Mouse (Mus musculus): ENCODE data around the gene Tmem184a. TPM values are rescaled to one million over a fixed set of nuclear protein-coding genes. Genes with fewer than 3 reads are reported as not detected.

Gene Tmem184a
- total RNA-seq, 2 experiments from 2014 or later, result 0.45 to 0.55 TPM

DNA sequence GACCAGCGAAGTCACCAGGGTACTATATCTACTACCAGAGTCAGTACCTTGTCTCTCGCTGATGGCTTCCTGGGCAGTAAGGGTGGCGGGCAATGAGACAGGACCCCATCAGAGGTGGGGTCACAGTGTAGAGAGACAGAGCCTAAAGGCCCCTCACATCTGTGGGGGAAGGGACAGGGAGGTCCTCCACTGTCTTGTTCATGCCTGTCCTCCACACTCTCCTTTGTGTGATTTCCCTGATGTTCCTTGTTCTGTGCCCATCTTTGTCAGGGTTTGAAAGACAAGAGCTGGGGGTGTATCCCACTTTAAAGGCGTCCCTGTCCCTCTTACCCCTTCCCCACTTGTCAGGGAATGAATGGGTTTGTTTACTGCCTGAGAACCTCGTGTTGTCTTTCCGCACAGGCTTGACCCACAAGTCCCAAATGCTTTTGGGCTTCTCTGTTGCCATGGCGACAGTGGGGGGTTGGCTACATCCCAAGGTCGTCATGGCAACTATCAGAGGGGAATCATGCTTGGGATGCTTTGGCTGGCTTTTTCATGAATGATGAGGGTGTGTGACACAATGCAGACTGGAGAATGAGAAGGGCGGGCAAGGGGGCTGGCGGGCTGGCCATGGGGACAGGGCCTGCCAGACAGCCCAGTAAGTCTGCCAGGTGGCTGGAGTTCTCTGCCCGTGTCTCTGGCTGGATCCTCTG is 22.1 kb downstream of the Tmem184a start:
- DNase-seq, result peak; percentile 79
- intact Hi-C loops (cut with DNase I; ENCODE audit: low total_unique reads), result no loop called here

DNA sequence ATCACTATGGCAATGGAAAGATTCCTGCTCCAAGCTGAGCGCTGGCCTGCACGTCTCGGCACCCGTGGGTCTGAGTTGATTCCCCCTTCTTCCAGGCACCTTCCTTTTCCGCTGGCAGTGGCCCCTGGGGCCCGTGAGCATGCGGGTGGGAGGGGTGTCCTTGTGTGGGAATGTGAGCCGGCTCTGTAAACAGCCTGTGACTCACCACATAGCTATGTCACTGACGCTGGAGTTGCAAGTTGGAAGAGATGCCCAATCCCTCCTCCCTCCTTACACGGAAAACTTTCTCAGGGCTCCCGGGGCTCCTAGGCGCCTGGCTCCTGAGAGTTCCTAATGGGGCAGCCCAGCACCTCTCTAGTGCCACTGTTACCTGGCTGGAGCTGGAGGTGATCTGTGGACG is 22.8 kb downstream of the Tmem184a start:
- peak; percentile 90 for DNase-seq
- intact Hi-C loops (cut with DNase I; ENCODE audit: low total_unique reads), result no loop called here

DNA sequence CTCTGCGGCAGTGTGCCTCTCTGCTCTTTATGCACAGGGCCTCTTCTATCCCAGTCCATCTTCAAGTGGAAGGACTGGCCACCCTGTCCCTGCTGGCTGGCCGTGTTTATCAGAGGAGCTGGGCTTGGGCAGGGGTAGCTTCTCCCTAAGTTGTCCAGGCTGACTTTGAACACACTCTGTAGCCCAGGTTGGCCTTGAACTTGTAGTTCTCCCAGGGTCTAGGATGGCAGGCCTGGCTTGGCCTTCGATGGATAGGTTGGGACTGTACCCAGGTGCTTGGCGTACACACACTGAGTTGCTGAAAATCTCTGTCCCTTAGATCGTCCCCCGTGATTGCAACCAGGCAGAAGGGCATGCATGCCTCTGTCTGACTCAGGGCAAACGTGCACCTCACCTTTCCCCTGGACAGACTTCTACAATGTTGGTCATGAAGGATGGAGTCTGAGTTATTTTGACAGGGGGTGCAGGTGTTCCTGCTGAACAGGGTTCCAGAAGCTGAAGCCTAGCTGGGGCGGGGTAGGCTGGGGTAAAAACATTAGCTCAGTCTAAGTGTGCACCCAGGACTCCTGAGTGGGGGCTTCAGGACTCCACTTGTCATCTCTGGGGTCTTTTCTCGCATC is 23.6 kb downstream of the Tmem184a start:
- intact Hi-C loops (cut with DNase I; ENCODE audit: low total_unique reads), result no loop called here
- no peak for DNase-seq

DNA sequence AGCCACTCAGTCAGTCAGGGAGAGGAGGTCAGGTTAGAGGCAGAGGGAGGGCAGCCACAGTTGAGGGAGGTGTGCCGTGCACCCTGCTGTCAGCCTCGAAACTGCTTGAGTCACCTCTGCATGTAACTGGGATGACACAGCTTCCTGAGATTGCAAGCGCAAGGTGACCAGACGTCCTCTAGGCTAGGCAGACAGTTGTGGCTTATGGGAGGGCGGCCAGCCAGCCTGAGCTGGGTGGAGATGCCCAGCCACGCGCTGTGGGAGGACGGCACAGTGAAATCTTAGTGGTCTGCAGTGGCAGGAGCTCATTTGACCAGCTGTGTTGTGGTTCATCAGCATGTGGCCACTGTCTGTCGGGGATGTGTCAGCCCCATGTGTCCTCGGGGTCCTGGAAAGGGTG is 24.8 kb downstream of the Tmem184a start:
- intact Hi-C loops (cut with DNase I; ENCODE audit: low total_unique reads), result no loop called here

DNA sequence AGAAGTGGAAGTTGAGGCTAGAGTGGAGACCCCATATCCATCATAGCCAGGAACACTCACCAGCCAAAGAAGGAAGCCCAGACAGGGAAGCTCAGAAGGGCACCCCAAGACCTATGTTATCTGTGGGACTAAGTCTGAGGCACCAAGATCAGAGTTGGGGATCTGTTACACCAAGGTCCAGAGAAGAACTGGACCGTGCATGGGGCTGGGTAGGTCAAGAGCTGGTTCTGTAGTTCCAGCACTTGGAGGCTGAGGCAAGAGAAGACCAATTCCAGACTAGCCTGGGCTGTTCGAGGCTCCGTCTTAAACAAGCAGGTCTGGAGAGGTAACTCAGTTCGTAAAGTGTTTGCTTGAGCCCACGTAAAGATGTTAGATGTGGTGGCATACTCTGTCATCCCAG is 25.6 kb downstream of the Tmem184a start:
- intact Hi-C loops (cut with DNase I; ENCODE audit: low total_unique reads), result no loop called here

More for the DNA sequence above, 24.8 kb downstream of the Tmem184a start:
- DNase-seq, result no peak

DNA sequence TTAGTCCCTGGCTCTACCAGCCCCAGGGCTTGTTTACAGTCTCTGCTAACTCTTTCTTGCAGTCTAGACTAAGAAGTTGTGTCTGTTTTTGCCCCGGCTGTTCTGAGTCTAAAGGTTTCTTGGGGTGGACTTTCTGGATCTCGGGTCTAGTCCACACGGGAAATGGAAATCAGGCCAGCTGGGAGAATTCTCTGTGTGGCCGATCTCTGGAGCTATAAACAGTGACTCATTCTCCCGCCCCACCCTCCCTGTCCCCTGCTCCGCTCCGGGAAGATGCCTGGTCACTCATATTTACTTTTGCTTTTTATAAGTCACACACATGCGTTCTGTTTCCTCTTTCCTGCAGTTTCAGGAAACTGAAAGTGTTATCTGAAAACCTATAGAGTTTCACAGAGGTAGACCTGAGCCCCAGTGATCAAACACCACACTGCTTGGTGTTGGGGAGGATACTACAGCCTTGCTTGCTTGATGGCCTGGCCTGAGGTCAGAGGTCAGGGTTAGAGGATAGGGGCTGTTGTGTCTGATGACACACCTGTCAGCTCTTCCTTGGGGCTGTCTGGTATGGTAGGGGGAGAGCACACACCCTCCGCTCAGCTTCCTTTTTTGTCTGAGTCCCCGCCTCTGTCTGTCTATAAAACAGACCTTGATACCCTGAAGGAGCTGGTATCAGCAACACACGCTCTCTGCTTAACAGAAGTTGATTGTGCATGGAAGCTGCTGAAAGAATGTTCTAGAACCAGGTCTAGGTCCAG is 26.2 kb downstream of the Tmem184a start:
- peak; percentile 40 for DNase-seq
- intact Hi-C loops (cut with DNase I; ENCODE audit: low total_unique reads), result no loop called here

More for the DNA sequence above, 25.6 kb downstream of the Tmem184a start:
- no peak for DNase-seq

DNA sequence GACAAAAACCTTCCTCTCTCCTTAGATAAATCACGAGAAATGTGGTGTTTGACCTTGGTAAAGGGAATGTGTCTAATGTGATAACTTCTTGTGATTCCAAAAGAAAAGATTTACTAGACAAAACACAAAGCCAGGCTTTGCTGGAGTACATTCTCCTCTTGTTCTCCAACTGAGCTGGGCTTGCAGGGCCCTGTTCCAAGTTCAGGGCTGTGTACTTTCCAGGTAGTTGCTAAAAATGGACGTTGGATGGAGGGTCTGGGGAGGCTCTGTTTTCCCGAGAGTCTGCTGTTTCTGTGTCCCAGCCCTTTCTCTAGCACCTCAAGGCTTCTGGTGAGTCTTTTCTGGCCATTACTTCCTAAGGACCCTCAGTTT is 26.8 kb downstream of the Tmem184a start:
- DNase-seq, result no peak
- intact Hi-C loops (cut with DNase I; ENCODE audit: low total_unique reads), result no loop called here

DNA sequence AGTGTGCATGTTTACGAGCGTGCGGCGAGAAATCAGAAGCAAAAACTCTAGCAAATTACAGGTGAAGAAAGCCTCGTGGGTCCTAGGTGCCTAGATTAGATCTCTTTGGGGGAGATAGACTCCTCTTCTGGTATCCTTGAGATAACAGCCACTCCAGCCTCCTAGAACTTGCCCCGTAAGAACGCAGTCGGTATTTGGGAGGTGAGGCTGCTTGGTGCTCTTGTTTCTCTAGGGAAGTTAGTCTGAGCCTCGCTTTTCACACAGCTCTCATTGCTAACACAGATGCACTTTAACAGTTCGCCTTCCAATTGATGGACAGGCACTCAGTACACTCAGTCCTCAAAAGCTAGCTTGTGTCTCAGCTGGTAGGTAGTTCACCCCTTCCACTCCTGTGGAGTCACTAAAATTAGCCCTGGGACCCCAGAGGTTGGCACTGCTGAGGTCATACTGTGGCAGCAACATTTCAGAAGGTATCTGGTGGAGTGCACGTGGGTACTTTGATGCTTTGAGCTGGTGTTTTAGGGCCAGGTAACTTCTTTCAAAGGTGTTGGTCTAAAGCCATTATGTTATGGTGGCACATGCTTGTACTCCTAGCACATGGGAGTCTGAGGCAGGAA is 27.4 kb downstream of the Tmem184a start:
- intact Hi-C loops (cut with DNase I; ENCODE audit: low total_unique reads), result no loop called here
- DNase-seq, result no peak

DNA sequence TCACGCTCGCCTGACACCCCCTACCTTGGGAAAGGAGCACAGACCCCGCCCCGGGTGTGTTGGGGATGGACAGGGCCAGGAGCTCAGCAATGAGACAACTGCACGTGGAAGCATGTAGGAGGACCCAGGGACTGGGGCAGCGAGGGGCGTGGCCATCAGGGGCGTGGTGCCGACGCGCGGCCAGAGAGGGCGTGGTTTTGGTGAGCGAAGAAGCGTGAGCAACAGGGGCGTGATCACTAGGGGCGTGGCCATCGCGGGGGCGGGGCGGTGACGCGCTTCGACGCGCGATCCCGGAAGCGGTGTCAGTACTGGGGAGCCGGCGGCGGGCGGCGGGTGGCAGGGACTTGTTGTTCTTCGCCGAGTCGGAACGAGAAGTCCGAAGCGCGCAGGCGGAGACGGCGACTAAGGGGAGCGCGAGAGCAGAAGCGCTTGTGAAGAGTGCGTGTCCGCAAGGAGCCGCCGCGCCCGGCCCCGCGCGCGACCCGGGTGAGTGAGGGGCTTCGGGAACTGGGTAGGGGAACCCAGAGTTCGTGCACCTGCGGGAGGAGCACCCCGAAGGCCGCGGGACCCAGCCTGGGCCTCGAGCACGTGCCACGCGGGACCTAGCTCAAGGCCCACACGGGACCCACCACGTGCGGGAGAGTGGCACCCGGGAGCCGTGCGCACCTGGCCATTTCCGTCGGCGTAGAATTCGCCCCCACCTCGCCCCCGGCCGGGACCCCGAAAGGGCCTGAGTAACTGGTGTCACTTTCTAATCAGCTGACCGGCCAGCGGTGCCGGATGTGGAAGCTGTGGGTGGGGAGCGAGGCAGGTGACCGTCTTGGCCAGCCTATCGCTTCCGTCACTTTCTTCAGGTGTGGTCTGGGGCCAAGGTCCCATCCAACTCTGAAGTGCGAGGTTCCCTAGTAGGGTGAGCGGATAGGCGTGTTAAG is 28.2 kb downstream of the Tmem184a start, which contains the start of gene Mafk:
Gene Mafk (plus strand): TSS at position 287 of the 932 bp plus-strand sequence.
- DNase-seq, result peak; percentile 97

DNA sequence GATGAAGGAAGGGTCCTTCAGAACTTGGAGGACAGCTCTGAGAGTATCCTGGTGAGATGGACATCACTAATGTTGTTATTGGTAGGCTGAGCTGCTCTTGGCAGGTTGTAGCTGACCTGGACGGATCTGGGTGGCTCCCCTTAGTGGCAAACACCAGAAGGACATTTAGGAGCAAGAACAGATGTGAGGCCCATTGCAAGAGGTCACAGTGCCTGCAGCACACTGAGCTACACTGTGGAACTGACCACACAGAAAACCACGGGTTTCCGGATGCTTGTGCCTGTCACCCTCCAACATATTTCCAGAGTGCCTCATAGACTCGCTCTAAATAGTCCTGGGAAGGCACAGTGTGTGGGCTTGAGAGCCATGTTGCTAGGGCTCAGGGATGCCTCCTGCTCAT is 30.3 kb downstream of the Tmem184a start:
- intact Hi-C loops (cut with DNase I; ENCODE audit: low total_unique reads), result no loop called here
- DNase-seq, result no peak

More for the DNA sequence above, 28.2 kb downstream of the Tmem184a start, which contains the start of gene Mafk:
- intact Hi-C loops (cut with DNase I; ENCODE audit: low total_unique reads), result no loop called here

DNA sequence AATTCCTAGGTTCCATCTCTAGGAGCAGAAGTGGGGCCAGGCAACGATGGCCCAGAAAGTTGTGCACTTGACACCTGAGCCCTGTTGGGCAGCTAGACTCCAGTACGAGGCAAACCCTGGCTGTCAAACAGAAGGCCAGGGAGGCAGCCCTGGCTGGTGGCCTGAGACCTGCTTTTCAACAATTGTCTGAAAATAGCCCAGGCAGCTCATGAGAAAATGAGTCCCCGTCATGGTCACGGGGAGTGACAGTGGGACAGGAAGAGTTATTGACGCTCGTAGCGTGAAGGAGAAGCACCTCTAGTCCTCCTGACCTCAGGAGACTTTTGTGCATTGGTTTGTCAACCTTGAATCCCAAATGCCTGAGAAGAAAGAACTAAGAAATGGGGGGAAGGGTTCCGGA is 38.3 kb downstream of the Tmem184a start:
- intact Hi-C loops (cut with DNase I; ENCODE audit: low total_unique reads), result no loop called here
- DNase-seq, result no peak

DNA sequence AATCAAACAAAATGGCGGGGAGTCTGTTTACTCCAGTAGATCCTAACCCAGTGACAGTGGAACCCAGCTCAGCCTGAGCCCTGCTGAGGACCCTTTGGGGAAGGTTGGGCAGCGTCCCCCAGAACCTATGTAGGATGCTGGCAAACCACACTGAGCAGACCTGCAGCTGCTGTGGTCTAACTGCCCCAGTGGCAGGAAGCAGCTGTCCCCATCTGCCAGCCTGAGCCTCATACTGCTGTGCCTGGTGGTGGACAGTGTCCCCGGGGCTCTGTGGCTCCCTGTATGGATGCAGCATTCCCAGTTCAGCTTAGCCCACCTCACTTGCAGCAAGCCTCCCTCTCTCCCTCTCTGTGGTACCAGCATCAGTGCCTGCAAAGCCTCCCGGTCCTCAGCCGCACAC is 42.8 kb downstream of the Tmem184a start:
- intact Hi-C loops (cut with DNase I; ENCODE audit: low total_unique reads), result loop anchor here (5.0 kb wide), 1 partner anchor 40 kb away; the partner anchor contains the start of gene Tmem184a
- no peak for DNase-seq

DNA sequence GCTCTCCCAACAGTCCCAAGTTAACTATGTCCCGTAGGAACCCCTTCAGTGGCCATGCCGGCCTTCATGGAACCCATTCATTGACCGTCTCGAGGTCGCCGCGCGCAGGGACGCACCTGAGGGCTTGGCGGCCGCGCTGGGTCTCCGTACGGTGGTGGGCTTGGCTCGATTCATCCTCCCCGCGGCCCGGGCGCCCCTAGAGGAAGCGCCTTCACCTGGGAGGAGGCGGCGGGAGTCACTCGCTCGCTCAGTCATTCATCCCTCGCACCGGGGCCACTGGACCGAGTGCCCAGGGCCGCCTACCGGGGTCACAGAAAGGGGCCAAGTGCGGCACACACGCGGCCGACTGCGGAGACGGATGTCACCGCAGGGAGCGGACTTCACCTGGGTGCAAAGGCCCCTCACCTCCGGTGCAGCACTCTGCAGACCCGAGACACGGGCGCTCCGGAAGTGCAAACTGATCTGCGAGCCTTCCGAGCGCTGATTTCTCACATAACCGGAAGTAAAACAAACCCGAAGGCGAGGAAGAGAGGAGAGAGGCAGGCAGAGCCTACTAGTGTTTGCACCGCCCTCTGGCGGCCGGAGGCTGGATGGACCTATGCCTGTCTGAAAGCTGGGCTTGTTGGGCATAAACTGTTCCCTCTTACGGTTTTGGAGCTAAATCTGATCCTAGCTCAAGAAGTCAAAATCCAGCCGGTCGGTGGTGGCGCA is 44.3 kb downstream of the Tmem184a start, which contains the start of gene Ints1:
Gene Ints1 (minus strand): TSS at position 459 of the 711 bp plus-strand sequence.
- intact Hi-C loops (cut with DNase I; ENCODE audit: low total_unique reads), result loop anchor here (5.0 kb wide), 1 partner anchor 42 kb away; the partner anchor contains the start of gene Tmem184a

DNA sequence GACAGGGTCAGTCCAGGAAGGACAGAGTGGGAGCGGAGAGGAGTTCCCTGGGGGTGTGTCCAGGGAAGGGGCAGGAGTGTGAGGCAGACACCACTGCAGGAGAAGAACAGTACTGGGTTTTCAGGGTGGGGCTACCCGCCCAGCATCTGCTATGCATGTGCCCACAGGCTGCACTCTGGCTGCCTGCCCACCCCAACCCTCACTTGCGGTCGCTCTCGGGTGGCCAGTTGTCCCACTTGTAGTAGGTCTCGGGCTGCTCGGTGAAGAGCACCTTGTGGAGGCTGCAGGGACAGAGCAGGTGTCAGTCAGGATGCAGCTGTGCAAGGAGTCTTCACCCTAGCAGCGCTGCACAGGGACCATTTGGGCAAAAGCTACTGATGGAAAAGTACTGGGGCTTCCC is 51.5 kb downstream of the Tmem184a start:
- no peak for DNase-seq
- intact Hi-C loops (cut with DNase I; ENCODE audit: low total_unique reads), result no loop called here

More for the DNA sequence above, 44.3 kb downstream of the Tmem184a start, which contains the start of gene Ints1:
- peak; percentile 96 for DNase-seq

DNA sequence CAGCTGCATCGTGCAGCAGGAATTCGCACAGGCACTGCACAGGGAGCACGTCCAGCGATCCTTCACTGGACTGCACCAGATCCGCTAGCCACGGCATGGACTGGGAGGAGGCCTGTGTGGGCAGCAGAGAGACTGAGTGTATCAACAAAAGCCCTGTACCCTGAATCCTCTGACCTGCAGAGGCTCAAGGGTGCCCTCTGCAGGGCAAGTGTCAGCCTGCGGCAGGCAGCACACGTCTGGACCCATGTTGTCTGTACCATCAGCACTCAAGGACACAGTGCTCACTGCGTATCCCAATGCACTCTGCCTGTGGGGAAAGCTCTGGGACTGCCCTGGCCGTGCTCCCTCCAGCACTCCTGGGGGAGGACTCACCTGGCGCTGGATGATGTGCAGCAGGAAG is 55.4 kb downstream of the Tmem184a start:
- no peak for DNase-seq
- intact Hi-C loops (cut with DNase I; ENCODE audit: low total_unique reads), result no loop called here

DNA sequence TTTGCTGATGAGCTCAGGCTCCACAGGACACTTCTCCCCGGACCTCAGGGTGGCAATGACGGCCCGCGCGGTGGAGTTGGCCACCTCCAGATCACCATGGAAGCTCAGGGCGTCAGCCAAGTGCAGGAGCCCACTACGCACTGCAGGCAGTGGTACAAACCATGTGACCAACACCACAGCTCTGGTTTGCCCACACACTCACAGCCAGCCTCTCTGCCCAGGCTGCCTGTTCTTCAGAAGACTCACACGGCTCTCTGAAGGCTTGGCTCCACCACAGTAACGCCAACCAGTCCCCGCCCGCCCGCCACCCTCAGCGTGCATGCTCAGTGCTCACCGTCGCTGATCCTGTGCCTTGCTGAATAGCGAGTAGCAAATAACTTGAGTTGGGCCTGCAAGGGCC is 61.6 kb downstream of the Tmem184a start:
- intact Hi-C loops (cut with DNase I; ENCODE audit: low total_unique reads), result no loop called here
- DNase-seq, result no peak

DNA sequence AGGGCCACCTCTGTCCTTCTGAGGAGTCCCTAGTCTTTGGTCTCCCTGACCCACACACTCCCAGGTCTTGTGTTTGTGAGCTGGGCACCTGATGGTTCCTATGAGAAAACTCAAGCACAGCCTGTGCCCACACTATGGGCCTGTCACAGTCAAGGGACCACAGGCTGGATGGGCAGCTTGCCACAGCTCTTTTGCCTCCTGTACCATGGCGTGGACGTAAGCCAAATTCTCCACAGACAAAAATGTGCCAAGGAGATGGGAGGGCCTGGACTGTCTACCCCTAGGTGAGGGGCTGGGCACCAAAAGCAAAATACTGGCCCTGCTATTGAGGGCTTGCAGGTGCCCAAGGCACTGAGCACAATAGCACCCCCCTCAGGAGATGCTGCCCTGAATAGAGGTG is 63.1 kb downstream of the Tmem184a start:
- intact Hi-C loops (cut with DNase I; ENCODE audit: low total_unique reads), result no loop called here
- no peak for DNase-seq

DNA sequence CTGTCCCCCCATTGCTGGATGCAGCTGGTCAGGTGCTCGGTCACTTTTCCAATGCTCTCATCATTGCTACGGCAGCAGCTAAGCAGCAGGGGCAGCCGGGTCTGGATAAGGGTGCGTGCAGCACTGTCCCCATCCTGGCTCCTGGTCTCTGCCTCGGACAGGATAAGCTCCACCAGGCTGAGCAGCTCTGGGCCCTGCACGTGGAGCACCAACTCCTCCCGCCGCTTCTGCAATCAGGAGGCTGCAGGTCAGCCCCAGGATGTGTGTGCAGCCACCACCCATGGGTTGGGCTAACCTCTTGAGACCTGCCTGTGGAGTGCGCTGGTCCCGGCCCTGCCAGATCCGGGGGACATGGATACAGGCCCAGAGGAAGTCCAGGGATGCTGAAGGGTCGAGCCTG is 63.6 kb downstream of the Tmem184a start:
- intact Hi-C loops (cut with DNase I; ENCODE audit: low total_unique reads), result no loop called here
- no peak for DNase-seq
